8 mouse cellular contexts compared by ENCODE assay signal in genomic region chr12:80227835-80228234, GRCm38 (mm10). TPM values are rescaled to one million over a fixed set of nuclear protein-coding genes. Genes with fewer than 3 reads are reported as not detected.
DNase-seq lines count a peak whose midpoint lies in the region; ATAC-seq lines count a peak whose summit lies in the region.

No protein-coding gene starts in this region.

- 12% methylated on average over 3 of the region's 3 CpGs for WGBS in hindbrain, embryonic 12.5 days

- H3K4me1 ChIP-seq in hindbrain, embryonic 12.5 days: peaks cover 75% of the 10 kb centered on the region

- H3K4me3 ChIP-seq in hindbrain, embryonic 12.5 days: no peak overlapping the region

- no peaks in the 10 kb centered on the region for H3K27me3 ChIP-seq in hindbrain, embryonic 12.5 days

- DNase-seq in heart, adult 11 months: peak; percentile 89
- DNase-seq in heart, adult 18-20 months: no peak
- peak; percentile 17 to 23 for DNase-seq in cerebellum, postnatal 36 days
- peak; percentile 78 for DNase-seq in lung, postnatal 25 days (ENCODE audit: low spot score)
- peak; percentile 28 for DNase-seq in thymus, postnatal 25 days
- no peak for DNase-seq in adrenal gland, postnatal 36 days

- H3K9me3 ChIP-seq in hindbrain, embryonic 12.5 days (replicated peaks): no peaks in the 10 kb centered on the region

- no peak overlapping the region for H3K4me2 ChIP-seq in hindbrain, embryonic 12.5 days (replicated peaks)

- no peak overlapping the region for H3K9ac ChIP-seq in hindbrain, embryonic 12.5 days

- H3K36me3 ChIP-seq in hindbrain, embryonic 12.5 days: no peaks in the 10 kb centered on the region

- 0 out of 2 replicates have a peak, but pooled peaks have one; percentile 27 for ATAC-seq in hindbrain, embryonic 12.5 days (ENCODE audit: low FRiP score)
- ATAC-seq in megakaryocyte, adult 5-6 weeks (ENCODE audit: poor library complexity, severe bottlenecking): no peak

- peak overlapping the region; percentile 62; the same call in 1 of the 2 replicates for H3K27ac ChIP-seq in hindbrain, embryonic 12.5 days

RNA-seq across cellular contexts. Expression of gene Actn1, which starts 32.3 kb away (rescaled TPM):
- total RNA-seq in heart, adult 18-20 months (2021): 10 to 100 TPM; 23.8 to 31.7 TPM
- polyA plus RNA-seq in hindbrain, embryonic 12.5 days (2016; fragmentation: Nextera tagmentation; extraction: Ambion mirVana): 23.7 and 26.0 TPM in 2 replicates
- total RNA-seq in megakaryocyte, adult 5-6 weeks (2015): 31.2 and 38.6 TPM in 2 replicates
- 30.9 and 52.5 TPM in 2 replicates for total RNA-seq in megakaryocyte, adult 5-6 weeks (2017)
- total RNA-seq in adrenal gland, postnatal 36 days (2021): 10 to 100 TPM; 31.2 to 46.1 TPM

Comparison
In these comparisons a context has a peak if more than half of its experiments do, and no peak if none do; other contexts are left out.
1. DNase-seq: peak in heart, adult 11 months (single experiment), cerebellum, postnatal 36 days (2 of 2), lung, postnatal 25 days (single experiment) and thymus, postnatal 25 days (single experiment); none in heart, adult 18-20 months (0 of 2) and adrenal gland, postnatal 36 days (0 of 2).